Mouse (Mus musculus) ES-E14 (cell line): Measurements from ENCODE around the gene 2900011O08Rik. TPM values are rescaled to one million over a fixed set of nuclear protein-coding genes. Genes with fewer than 3 reads are reported as not detected.
A peak's percentile ranks its signal among the peaks of the same experiment; 100 is the strongest.

ENCODE experiments used
- DNase-seq: peaks from one replicate; pipeline ENCODE4 v3.0.0-alpha.2; 2013; ENCODE audit warnings: low read depth, low spot score
- H3K27ac ChIP-seq: 2 replicates; pipeline ENCODE4 v1.5.1; 2012; ENCODE audit warnings: low read depth, mild to moderate bottlenecking, low read length, moderate library complexity, mixed read lengths; ENCODE audit not compliant: poor library complexity, insufficient read depth, severe bottlenecking
- H3K36me3 ChIP-seq: 2 replicates; pipeline ENCODE4 v1.6.1; 2012; ENCODE audit warnings: mild to moderate bottlenecking, low read length, moderate library complexity, mixed read lengths; ENCODE audit not compliant: control insufficient read depth, poor library complexity, insufficient read depth, severe bottlenecking
- H3K4me1 ChIP-seq, 2 experiments: fragments of 150-350 bp in 1 of 2; sonication (generic) in 1 of 2; 2 replicates each; pipeline ENCODE4 v1.6.1; 2012; ENCODE audit warnings: low read length in 2 of 2, mild to moderate bottlenecking in 1 of 2, mixed read lengths in 1 of 2; ENCODE audit not compliant: control insufficient read depth in 2 of 2, insufficient read depth in 2 of 2, poor library complexity in 1 of 2
- H3K4me3 ChIP-seq, 2 experiments: fragments of 150-350 bp in 1 of 2; sonication (generic) in 1 of 2; 2 replicates each; pipeline ENCODE4 v1.5.1; 2012; ENCODE audit warnings: low read length in 2 of 2, low read depth in 1 of 2, mild to moderate bottlenecking in 1 of 2, mixed read lengths in 1 of 2; ENCODE audit not compliant: insufficient read depth in 1 of 2, poor library complexity in 1 of 2, severe bottlenecking in 1 of 2
- H3K9ac ChIP-seq: 2 replicates; pipeline ENCODE4 v1.6.1; 2012; ENCODE audit warnings: low read depth, mild to moderate bottlenecking, low read length, mixed read lengths; ENCODE audit not compliant: poor library complexity, insufficient read depth, severe bottlenecking
- H3K9me3 ChIP-seq: fragments of 150-350 bp; sonication (generic); 2 replicates; pipeline ENCODE4 v1.6.1; 2012; ENCODE audit warnings: low read depth, mild to moderate bottlenecking, low read length; ENCODE audit not compliant: control insufficient read depth, insufficient read depth
- CHD2 ChIP-seq: IDR thresholded peaks from 2 replicates; pipeline ENCODE4 v1.6.1; 2014; ENCODE audit warnings: mild to moderate bottlenecking, low read depth, low read length, inconsistent platforms
- HCFC1 ChIP-seq: IDR thresholded peaks from 2 replicates; pipeline ENCODE4 v1.6.1; 2012; ENCODE audit warnings: low read length, inconsistent platforms, borderline replicate concordance; ENCODE audit not compliant: insufficient read depth
- MAFK ChIP-seq: IDR thresholded peaks from 2 replicates; pipeline ENCODE4 v1.6.1; 2014; ENCODE audit warnings: mild to moderate bottlenecking, low read depth, low read length, inconsistent platforms; ENCODE audit not compliant: insufficient read depth
- ZC3H11A ChIP-seq: IDR thresholded peaks from 2 replicates; pipeline ENCODE4 v1.6.1; 2012; ENCODE audit warnings: low read depth, mild to moderate bottlenecking, inconsistent platforms, low read length, borderline replicate concordance
- ZNF384 ChIP-seq: IDR thresholded peaks from 2 replicates; pipeline ENCODE4 v1.6.1; 2012; ENCODE audit warnings: low read depth, low read length, inconsistent platforms
- in situ Hi-C, 2 experiments: fragments of 600-800 bp; cut with MboI; formaldehyde crosslinking; loops; one replicate each; pipeline ENCODE4 v1.15.1; 2025; ENCODE audit warnings: low sequenced_read_pairs in 2 of 2, inconsistent platforms in 1 of 2; ENCODE audit not compliant: unreplicated experiment in 2 of 2
- total RNA-seq: library from RNA; depleted of rRNA; stranded (reverse); fragments of 300-350 nt; gene quantifications from 2 replicates; pipeline ENCODE4 v1.2.3, GENCODE M21; 2012; rRNA removed

2900011O08Rik gene
- total RNA-seq, 1 experiment, result 19.1 TPM

GRCm38 (mm10) chr16:14135014-14135413, 148.6 kb downstream of the 2900011O08Rik start:
- no peaks in the 10 kb centered on the region for H3K4me1 ChIP-seq
- H3K9me3 ChIP-seq, result no peaks in the 10 kb centered on the region
- TF ChIP-seq ZC3H11A (no peak), MAFK (no peak), ZNF384 (no peak), CHD2 (no peak), HCFC1 (no peak)
- no peak overlapping the region for H3K9ac ChIP-seq
- in situ Hi-C loops, result no loop called here
- H3K27ac ChIP-seq, result no peak overlapping the region
- H3K36me3 ChIP-seq, result peaks cover 21% of the 10 kb centered on the region
- no peak for DNase-seq
- no peak overlapping the region for H3K4me3 ChIP-seq

- DNase-seq, result no peak
- Histone ChIP-seq H3K9ac (no peak overlapping the region), H3K27ac (no peak overlapping the region), H3K4me1 (no peaks in the 10 kb centered on the region), H3K4me3 (no peak overlapping the region), H3K36me3 (peaks cover 23% of the 10 kb centered on the region), H3K9me3 (no peaks in the 10 kb centered on the region)
- TF ChIP-seq ZNF384 (0 out of 2 replicates have a peak, but pooled peaks have one; percentile 15), CHD2 (no peak)
- in situ Hi-C loops, result no loop called here
Measured at GRCm38 (mm10) chr16:14137976-14138561, 151.7 kb downstream of the 2900011O08Rik start.

- Histone ChIP-seq H3K27ac (no peak overlapping the region), H3K36me3 (peaks cover 23% of the 10 kb centered on the region), H3K4me3 (no peak overlapping the region), H3K4me1 (no peaks in the 10 kb centered on the region), H3K9ac (no peak overlapping the region), H3K9me3 (no peaks in the 10 kb centered on the region)
- TF ChIP-seq CHD2 (no peak), ZNF384 (no peak), HCFC1 (no peak), ZC3H11A (no peak), MAFK (no peak)
- in situ Hi-C loops, result no loop called here
- DNase-seq, result no peak
Measured at GRCm38 (mm10) chr16:14139106-14139505, 152.7 kb downstream of the 2900011O08Rik start.

GRCm38 (mm10) chr16:14143298-14143697, 156.9 kb downstream of the 2900011O08Rik start:
- no peak overlapping the region for H3K27ac ChIP-seq
- H3K4me1 ChIP-seq, result no peaks in the 10 kb centered on the region
- no peak overlapping the region for H3K9ac ChIP-seq
- H3K36me3 ChIP-seq, result peaks cover 29% of the 10 kb centered on the region
- in situ Hi-C loops, result no loop called here
- H3K4me3 ChIP-seq, result no peak overlapping the region
- H3K9me3 ChIP-seq, result no peaks in the 10 kb centered on the region
- no peak for DNase-seq
- TF ChIP-seq ZNF384 (no peak), CHD2 (no peak), HCFC1 (no peak), MAFK (no peak), ZC3H11A (no peak)

- Histone ChIP-seq H3K9ac (no peak overlapping the region), H3K36me3 (peaks cover 23% of the 10 kb centered on the region), H3K9me3 (no peaks in the 10 kb centered on the region), H3K4me3 (no peak overlapping the region), H3K27ac (no peak overlapping the region), H3K4me1 (no peaks in the 10 kb centered on the region)
- no peak for DNase-seq
- in situ Hi-C loops, result no loop called here
- TF ChIP-seq HCFC1 (no peak), ZC3H11A (no peak), CHD2 (no peak), MAFK (no peak), ZNF384 (no peak)
Measured at GRCm38 (mm10) chr16:14147712-14148111, 161.3 kb downstream of the 2900011O08Rik start.

Other genes with a start within 250 kb of the 2900011O08Rik start
- gene Rrn3, start 205.9 kb upstream of the 2900011O08Rik start, total RNA-seq, result 125 and 147 TPM in 2 replicates
- gene Ntan1, start 167.8 kb upstream of the 2900011O08Rik start, total RNA-seq, result 48.2 and 54.2 TPM in 2 replicates
- gene Pdxdc1, start 83.5 kb upstream of the 2900011O08Rik start, total RNA-seq, result 50.8 and 88.3 TPM in 2 replicates
- gene Mpv17l, start 83.4 kb upstream of the 2900011O08Rik start, total RNA-seq, result 8.4 and 13.9 TPM in 2 replicates
- gene Ifitm7, start 284 bp downstream of the 2900011O08Rik start, total RNA-seq, result 7.2 and 11.4 TPM in 2 replicates
- 61.3 and 69.1 TPM in 2 replicates for gene Nde1, start 176.7 kb downstream of the 2900011O08Rik start, total RNA-seq
- 24.1 and 26.4 TPM in 2 replicates for gene Marf1, start 176.7 kb downstream of the 2900011O08Rik start, total RNA-seq